Mouse (Mus musculus): ENCODE data around the gene Taf10.

GRCm38 (mm10) chr7:105703816-105704215, 40.3 kb downstream of the Taf10 start:
- TF ChIP-seq CTCF (IDR thresholded peaks at IDR 0.05; ENCODE audit: insufficient read depth, low read length) = no peak
- no peak for TF ChIP-seq POLR2A (IDR thresholded peaks at IDR 0.05; ENCODE audit: borderline replicate concordance, extremely low read depth, low read depth, low read length)

Data from lung, adult 2 months (tissue).